Mouse (Mus musculus) forebrain, embryonic 14.5 days (tissue): ENCODE results near the gene Igf1. TPM values are rescaled to one million over a fixed set of nuclear protein-coding genes. Genes with fewer than 3 reads are reported as not detected.

Source experiments
- ATAC-seq: fragments of 200-750 bp; cut with Nextera tagmentation; 2 replicates; pipeline ENCODE4 v1.8.0; 2017; ENCODE audit warnings: mild to moderate bottlenecking, moderate library complexity
- DNase-seq: peaks from one replicate; pipeline ENCODE4 v3.0.0-alpha.2; 2015; ENCODE audit warnings: low spot score
- H3K27ac ChIP-seq: fragments of 300-500 bp; sonication (generic); 2 replicates; pipeline ENCODE4 v1.5.1; 2014; ENCODE audit warnings: low read depth, mild to moderate bottlenecking, control low read depth, low read length, moderate library complexity
- H3K27me3 ChIP-seq: fragments of 300-500 bp; sonication (generic); replicated peaks from 2 replicates; pipeline ENCODE4 v1.6.1; 2014; ENCODE audit warnings: low read length, control low read depth, mixed read lengths; ENCODE audit not compliant: control insufficient read depth, insufficient read depth
- H3K36me3 ChIP-seq: fragments of 300-500 bp; sonication (generic); 2 replicates; pipeline ENCODE4 v1.6.1; 2014; ENCODE audit warnings: low read length, control low read depth; ENCODE audit not compliant: control insufficient read depth, insufficient read depth
- H3K4me1 ChIP-seq: fragments of 300-500 bp; sonication (generic); 2 replicates; pipeline ENCODE4 v1.6.1; 2014; ENCODE audit warnings: antibody characterized with exemption, low read length, control low read depth; ENCODE audit not compliant: control insufficient read depth, insufficient read depth
- H3K4me2 ChIP-seq: fragments of 300-500 bp; sonication (generic); 2 replicates; pipeline ENCODE4 v1.6.1; 2014; ENCODE audit warnings: mild to moderate bottlenecking, control low read depth, low read length
- H3K4me3 ChIP-seq: fragments of 300-500 bp; sonication (generic); 2 replicates; pipeline ENCODE4 v1.5.1; 2014; ENCODE audit warnings: low read depth, low read length, control low read depth
- H3K9ac ChIP-seq: fragments of 300-500 bp; sonication (generic); 2 replicates; pipeline ENCODE4 v1.6.1; 2014; ENCODE audit warnings: mild to moderate bottlenecking, low read length, control low read depth, moderate library complexity
- H3K9me3 ChIP-seq: fragments of 300-500 bp; sonication (generic); replicated peaks from 2 replicates; pipeline ENCODE4 v1.6.1; 2016; ENCODE audit warnings: low read length, control low read depth, mixed read lengths; ENCODE audit not compliant: control insufficient read depth
- WGBS: fragments of 180-500 bp; shearing (Covaris S2); extraction: QIAGEN DNeasy Blood & Tissue Kit; methylation state at CpG from one replicate; pipeline ENCODE4 v1.1.7; 2014; 5-methylcytosine and 5-hydroxymethylcytosine counted together
- polyA plus RNA-seq: library from polyadenylated mRNA; unstranded; fragments of >200 nt; fragmentation: Nextera tagmentation; extraction: Ambion mirVana; gene quantifications from 2 replicates; pipeline ENCODE4 v1.2.1, GENCODE M21; 2014

Gene Igf1
- polyA plus RNA-seq = 5.0 and 6.6 TPM in 2 replicates

- ATAC-seq (peak; percentile 29; the same call in 1 of the 2 replicates), DNase-seq (no peak)
- no peak within 1 kb of the TSS for H3K4me3 ChIP-seq
- no peaks in the 10 kb centered on the region for H3K9me3 ChIP-seq
- no peaks in the 10 kb centered on the region for H3K36me3 ChIP-seq
- H3K27ac ChIP-seq = no peak within 1 kb of the TSS
- H3K4me2 ChIP-seq = peak within 1 kb of the TSS; percentile 78; the same call in 1 of the 2 replicates
- H3K27me3 ChIP-seq = 0 out of 2 replicates have a peak, but pooled peaks cover 6% of the 10 kb centered on the region
- 55% methylated on average over 5 of the region's 5 CpGs for WGBS
- H3K9ac ChIP-seq = no peak within 1 kb of the TSS
- H3K4me1 ChIP-seq = peaks cover 4% of the 10 kb centered on the region; the same call in 1 of the 2 replicates
Measured at GRCm38 (mm10) chr10:87858013-87858806, at the start of gene Igf1. Igf1 (plus strand) TSS chr10:87858265.

- no peak overlapping the region for H3K4me3 ChIP-seq
- peaks cover 4% of the 10 kb centered on the region for H3K4me1 ChIP-seq
- peak overlapping the region; percentile 29; the same call in 1 of the 2 replicates for H3K4me2 ChIP-seq
- ATAC-seq (peak; percentile 68; the same call in 1 of the 2 replicates), DNase-seq (peak; percentile 43)
- H3K9ac ChIP-seq = no peak overlapping the region; the same call in 1 of the 2 replicates
- no peaks in the 10 kb centered on the region for H3K36me3 ChIP-seq
- 20% methylated on average over 8 of the region's 8 CpGs for WGBS
- H3K9me3 ChIP-seq = no peaks in the 10 kb centered on the region
- H3K27me3 ChIP-seq = no peaks in the 10 kb centered on the region
- no peak overlapping the region for H3K27ac ChIP-seq
Measured at GRCm38 (mm10) chr10:87812157-87813072, 45.6 kb upstream of the Igf1 start.

- Histone ChIP-seq H3K9me3 (no peaks in the 10 kb centered on the region), H3K4me1 (peaks cover 4% of the 10 kb centered on the region), H3K4me3 (no peak overlapping the region), H3K4me2 (peak overlapping the region; percentile 29; the same call in 1 of the 2 replicates), H3K9ac (no peak overlapping the region; the same call in 1 of the 2 replicates), H3K27ac (no peak overlapping the region; the same call in 1 of the 2 replicates), H3K27me3 (no peaks in the 10 kb centered on the region), H3K36me3 (no peaks in the 10 kb centered on the region)
- ATAC-seq = peak; percentile 65
- 3% methylated on average over 3 of the region's 3 CpGs for WGBS
- peak; percentile 72 for DNase-seq
Measured at GRCm38 (mm10) chr10:87813073-87813590, 44.9 kb upstream of the Igf1 start.

- 8% methylated on average over 4 of the region's 4 CpGs for WGBS
- Histone ChIP-seq H3K9me3 (no peaks in the 10 kb centered on the region), H3K4me1 (peaks cover 4% of the 10 kb centered on the region), H3K4me3 (no peak overlapping the region), H3K27me3 (no peaks in the 10 kb centered on the region), H3K9ac (no peak overlapping the region), H3K36me3 (no peaks in the 10 kb centered on the region), H3K27ac (no peak overlapping the region), H3K4me2 (no peak overlapping the region)
- DNase-seq (peak; percentile 60), ATAC-seq (peak; percentile 62; the same call in 1 of the 2 replicates)
Measured at GRCm38 (mm10) chr10:87816861-87817260, 41.2 kb upstream of the Igf1 start.

GRCm38 (mm10) chr10:87817786-87818185 is 40.3 kb upstream of the Igf1 start:
- Histone ChIP-seq H3K4me1 (peaks cover 4% of the 10 kb centered on the region), H3K36me3 (no peaks in the 10 kb centered on the region), H3K27ac (no peak overlapping the region), H3K9ac (no peak overlapping the region), H3K27me3 (no peaks in the 10 kb centered on the region), H3K4me2 (no peak overlapping the region), H3K4me3 (no peak overlapping the region), H3K9me3 (no peaks in the 10 kb centered on the region)
- DNase-seq = no peak
- no peak for ATAC-seq
- WGBS = 89% methylated on average over 7 of the region's 7 CpGs

- 77% methylated on average over 10 of the region's 10 CpGs for WGBS
- H3K27me3 ChIP-seq = no peaks in the 10 kb centered on the region
Measured at GRCm38 (mm10) chr10:87821906-87822305, 36.2 kb upstream of the Igf1 start.

GRCm38 (mm10) chr10:87830012-87830411 is 28.1 kb upstream of the Igf1 start:
- Histone ChIP-seq H3K4me2 (no peak overlapping the region), H3K9ac (no peak overlapping the region), H3K9me3 (no peaks in the 10 kb centered on the region), H3K4me3 (no peak overlapping the region), H3K27ac (no peak overlapping the region), H3K4me1 (no peaks in the 10 kb centered on the region), H3K36me3 (no peaks in the 10 kb centered on the region), H3K27me3 (no peaks in the 10 kb centered on the region)
- WGBS = 93% methylated on average over 2 of the region's 2 CpGs
- ATAC-seq (no peak), DNase-seq (no peak)

More at GRCm38 (mm10) chr10:87821906-87822305, 36.2 kb upstream of the Igf1 start:
- H3K4me1 ChIP-seq = no peaks in the 10 kb centered on the region
- no peak overlapping the region for H3K4me3 ChIP-seq
- DNase-seq (no peak), ATAC-seq (no peak)
- no peak overlapping the region for H3K27ac ChIP-seq
- no peaks in the 10 kb centered on the region for H3K36me3 ChIP-seq
- no peaks in the 10 kb centered on the region for H3K9me3 ChIP-seq
- H3K4me2 ChIP-seq = no peak overlapping the region
- H3K9ac ChIP-seq = no peak overlapping the region

- no peaks in the 10 kb centered on the region for H3K4me1 ChIP-seq
- H3K27me3 ChIP-seq = no peaks in the 10 kb centered on the region
- H3K9ac ChIP-seq = no peak overlapping the region
- H3K27ac ChIP-seq = no peak overlapping the region
- no peak for ATAC-seq
- no peak overlapping the region for H3K4me2 ChIP-seq
- DNase-seq = no peak
- 93% methylated on average over 2 of the region's 2 CpGs for WGBS
- no peak overlapping the region for H3K4me3 ChIP-seq
- H3K36me3 ChIP-seq = no peaks in the 10 kb centered on the region
- no peaks in the 10 kb centered on the region for H3K9me3 ChIP-seq
Measured at GRCm38 (mm10) chr10:87830639-87831038, 27.4 kb upstream of the Igf1 start.
